Mouse (Mus musculus) thymus, adult 18-20 months (tissue): ENCODE data around the gene Dab1.

Experiments used
- DNase-seq, 2 experiments: peaks; one replicate each; pipeline ENCODE4 v3.0.0; 2022; ENCODE audit warnings: mixed read lengths in 2 of 2

Gene Dab1

GRCm38 (mm10) chr4:104779460-104779859, 1160.3 kb downstream of the Dab1 start:
- no peak for DNase-seq

GRCm38 (mm10) chr4:104781441-104781840, 1162.3 kb downstream of the Dab1 start:
- no peak for DNase-seq

- no peak for DNase-seq
Measured at GRCm38 (mm10) chr4:104782346-104782745, 1163.2 kb downstream of the Dab1 start.

- no peak for DNase-seq
Measured at GRCm38 (mm10) chr4:104792111-104792510, 1173.0 kb downstream of the Dab1 start.
